Mouse (Mus musculus) limb, embryonic 14.5 days (tissue): ENCODE measurements around the gene Gm38655. TPM values are rescaled to one million over a fixed set of nuclear protein-coding genes. Genes with fewer than 3 reads are reported as not detected.

Experiments used
- ATAC-seq: fragments of 200-750 bp; cut with Nextera tagmentation; 2 replicates; pipeline ENCODE4 v1.8.0; 2017; ENCODE audit warnings: low read depth, moderate number of reproducible peaks, moderate TSS enrichment; ENCODE audit not compliant: low FRiP score
- DNase-seq: peaks from one replicate; pipeline ENCODE4 v3.0.0-alpha.2; 2015; ENCODE audit warnings: low spot score
- H3K27ac ChIP-seq: fragments of 300-500 bp; sonication (generic); replicated peaks from 2 replicates; pipeline ENCODE4 v1.5.1; 2014; ENCODE audit warnings: low read depth, mild to moderate bottlenecking, low read length, moderate library complexity, mixed read lengths
- H3K27me3 ChIP-seq: fragments of 300-500 bp; sonication (generic); 2 replicates; pipeline ENCODE4 v1.6.1; 2014; ENCODE audit warnings: low read length, mixed read lengths; ENCODE audit not compliant: control insufficient read depth, insufficient read depth
- H3K36me3 ChIP-seq: fragments of 300-500 bp; sonication (generic); 2 replicates; pipeline ENCODE4 v1.6.1; 2014; ENCODE audit warnings: mild to moderate bottlenecking, low read length, moderate library complexity, mixed read lengths; ENCODE audit not compliant: control insufficient read depth, insufficient read depth
- H3K4me1 ChIP-seq: fragments of 300-500 bp; sonication (generic); 2 replicates; pipeline ENCODE4 v1.6.1; 2014; ENCODE audit warnings: antibody characterized with exemption, low read length, mixed read lengths; ENCODE audit not compliant: control insufficient read depth, insufficient read depth
- H3K4me2 ChIP-seq: fragments of 300-500 bp; sonication (generic); replicated peaks from 2 replicates; pipeline ENCODE4 v1.6.1; 2014; ENCODE audit warnings: low read depth, mild to moderate bottlenecking, low read length, moderate library complexity; ENCODE audit not compliant: severe bottlenecking
- H3K4me3 ChIP-seq: fragments of 300-500 bp; sonication (generic); replicated peaks from 2 replicates; pipeline ENCODE4 v1.5.1; 2014; ENCODE audit warnings: low read length
- H3K9ac ChIP-seq: fragments of 300-500 bp; sonication (generic); 2 replicates; pipeline ENCODE4 v1.6.1; 2014; ENCODE audit warnings: mild to moderate bottlenecking, low read depth, low read length, moderate library complexity; ENCODE audit not compliant: severe bottlenecking
- H3K9me3 ChIP-seq: fragments of 300-500 bp; sonication (generic); 2 replicates; pipeline ENCODE4 v1.6.1; 2016; ENCODE audit warnings: low read length; ENCODE audit not compliant: control insufficient read depth
- POLR2A ChIP-seq: fragments of 200-500 bp; IDR thresholded peaks from 2 replicates; pipeline ENCODE4 v1.8.0; 2012; ENCODE audit warnings: inconsistent platforms, mild to moderate bottlenecking, moderate library complexity, borderline replicate concordance; ENCODE audit not compliant: insufficient read depth, insufficient read length; ENCODE audit errors: extremely low read depth
- WGBS: fragments of 180-500 bp; shearing (Covaris S2); extraction: QIAGEN DNeasy Blood & Tissue Kit; methylation state at CpG from one replicate; pipeline ENCODE4 v1.1.7; 2014; 5-methylcytosine and 5-hydroxymethylcytosine counted together
- polyA plus RNA-seq, 2 experiments: library from polyadenylated mRNA; depleted of rRNA in 1 of 2; stranded (reverse) in 1 of 2; unstranded in 1 of 2; fragments of >200 nt; fragmentation: Nextera tagmentation in 1 of 2; extraction: Ambion mirVana in 1 of 2; gene quantifications; 2 replicates each; pipeline versions ENCODE4 v1.2.1 to v1.2.3; 2012 to 2014

The Gm38655 gene
- polyA plus RNA-seq, 2 experiments, result not detected

DNA sequence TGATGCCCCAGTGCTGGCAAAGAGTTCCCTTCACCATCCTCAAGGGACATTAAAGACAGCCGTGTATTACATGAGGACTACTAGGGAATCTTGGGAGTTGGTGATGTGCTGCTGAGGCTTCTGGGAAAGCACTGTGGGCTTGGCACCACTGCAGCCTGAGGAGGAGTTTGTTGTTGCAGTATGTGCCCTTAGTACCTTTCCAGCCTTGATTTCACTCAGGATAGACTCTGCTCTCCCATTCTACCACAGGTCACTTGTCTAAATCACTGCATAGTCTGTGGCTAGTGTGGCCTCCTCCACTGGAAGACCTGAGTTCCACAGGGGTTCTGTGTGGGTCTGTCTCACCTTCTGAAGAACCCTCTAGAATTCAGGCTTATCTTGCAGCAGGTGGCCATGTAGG lies 45.5 kb upstream of the Gm38655 start:
- Histone ChIP-seq H3K27ac (no peak overlapping the region), H3K9me3 (no peaks in the 10 kb centered on the region), H3K36me3 (peaks cover 39% of the 10 kb centered on the region), H3K27me3 (no peaks in the 10 kb centered on the region), H3K4me1 (peaks cover 9% of the 10 kb centered on the region; the same call in 1 of the 2 replicates), H3K9ac (no peak overlapping the region), H3K4me2 (no peak overlapping the region), H3K4me3 (no peak overlapping the region)
- ATAC-seq (no peak), DNase-seq (no peak)
- WGBS, result 74% methylated on average over 1 of the region's 1 CpGs
- TF ChIP-seq POLR2A, result no peak

DNA sequence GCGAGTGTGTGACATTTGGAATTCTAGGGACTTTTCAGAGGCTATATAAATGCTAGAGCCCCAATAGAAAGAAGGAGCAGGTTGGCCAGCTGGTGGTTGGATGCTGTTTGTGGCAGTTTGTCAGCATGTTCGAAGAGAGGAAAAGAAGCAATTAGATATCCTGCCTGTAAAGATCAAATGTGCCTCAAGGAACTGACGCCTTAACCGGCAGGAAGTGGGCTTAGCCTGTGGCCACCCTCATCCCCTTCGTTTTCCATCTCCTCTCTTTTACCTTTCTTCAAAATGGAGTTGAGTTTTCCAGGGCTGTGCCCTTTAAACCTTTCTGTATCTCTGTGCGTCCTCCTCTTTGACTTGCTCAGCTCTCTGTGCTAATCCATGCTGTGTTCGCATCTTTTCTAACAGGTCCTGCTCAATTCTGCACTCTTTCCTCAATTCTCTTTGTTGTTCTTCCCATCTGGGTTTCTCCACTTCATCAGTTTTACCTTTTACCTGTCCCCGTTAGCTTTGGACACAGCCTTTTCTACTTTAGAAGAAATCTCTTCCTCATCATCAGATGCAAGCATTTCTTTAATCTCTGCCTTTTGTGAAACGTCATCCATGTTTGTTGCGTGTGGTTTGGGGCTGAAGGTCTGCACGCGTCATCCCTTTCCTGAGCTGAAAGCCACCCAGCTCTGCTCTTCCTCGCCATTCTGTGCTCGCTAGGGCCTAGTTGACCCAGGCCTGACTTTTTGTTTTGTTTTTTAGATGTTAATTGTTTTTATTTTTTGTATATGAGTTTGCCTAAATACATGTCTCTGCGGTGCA lies 44.4 kb upstream of the Gm38655 start:
- TF ChIP-seq POLR2A, result no peak
- peaks cover 9% of the 10 kb centered on the region; the same call in 1 of the 2 replicates for H3K4me1 ChIP-seq
- ATAC-seq (no peak), DNase-seq (no peak)
- 88% methylated on average over 15 of the region's 15 CpGs for WGBS
- H3K4me3 ChIP-seq, result no peak overlapping the region
- no peak overlapping the region for H3K27ac ChIP-seq
- H3K4me2 ChIP-seq, result no peak overlapping the region
- no peak overlapping the region for H3K9ac ChIP-seq
- peaks cover 47% of the 10 kb centered on the region for H3K36me3 ChIP-seq
- H3K9me3 ChIP-seq, result no peaks in the 10 kb centered on the region
- H3K27me3 ChIP-seq, result no peaks in the 10 kb centered on the region

DNA sequence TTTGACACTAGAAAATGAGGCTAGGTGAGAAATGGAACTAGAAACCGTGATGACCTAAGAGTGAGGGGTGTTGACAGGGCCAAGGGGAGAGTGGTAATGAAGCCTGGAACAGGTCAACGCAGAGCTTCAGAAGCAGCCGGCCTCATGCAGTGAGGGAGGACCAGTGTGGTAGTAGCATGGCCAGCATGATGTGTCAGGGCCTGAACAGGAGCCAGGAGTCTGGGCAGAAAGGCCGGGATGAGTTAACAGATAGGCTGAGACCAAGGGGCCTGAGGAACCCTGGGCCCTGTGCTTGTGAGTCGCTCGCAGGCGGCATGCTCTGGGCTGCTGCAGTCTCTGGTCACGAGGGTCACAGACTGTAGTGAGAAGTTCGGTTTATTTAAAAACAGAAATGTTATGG lies 43.7 kb upstream of the Gm38655 start:
- Histone ChIP-seq H3K27me3 (no peaks in the 10 kb centered on the region), H3K9me3 (no peaks in the 10 kb centered on the region), H3K36me3 (peaks cover 54% of the 10 kb centered on the region), H3K4me3 (no peak overlapping the region), H3K4me1 (peaks cover 9% of the 10 kb centered on the region; the same call in 1 of the 2 replicates), H3K27ac (no peak overlapping the region), H3K9ac (no peak overlapping the region), H3K4me2 (no peak overlapping the region)
- DNase-seq (no peak), ATAC-seq (no peak)
- TF ChIP-seq POLR2A, result no peak
- 87% methylated on average over 9 of the region's 9 CpGs for WGBS

DNA sequence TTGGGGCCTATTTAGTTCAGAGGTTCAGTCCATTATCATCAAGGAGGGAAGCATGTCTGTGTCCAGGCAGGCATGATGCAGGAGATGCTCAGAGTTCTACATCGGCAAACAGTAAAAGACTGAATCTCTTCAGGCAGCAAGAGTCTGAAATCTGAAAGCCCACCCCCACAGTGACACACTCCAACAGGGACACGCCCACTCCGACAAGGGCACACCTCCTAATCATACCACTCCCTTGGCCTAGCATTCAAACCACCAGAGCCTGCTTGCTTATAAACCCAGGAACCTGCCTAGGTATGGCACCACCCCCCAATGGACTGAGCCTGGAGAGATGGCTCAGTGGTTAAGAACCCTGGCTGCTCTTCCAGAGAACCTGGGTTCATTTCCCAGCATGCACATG lies 40.2 kb upstream of the Gm38655 start:
- no peaks in the 10 kb centered on the region for H3K27me3 ChIP-seq
- 95% methylated on average over 3 of the region's 3 CpGs for WGBS
- DNase-seq, result no peak
- no peaks in the 10 kb centered on the region for H3K9me3 ChIP-seq
- peaks cover 81% of the 10 kb centered on the region for H3K36me3 ChIP-seq
- no peak overlapping the region for H3K4me3 ChIP-seq
- no peak for ATAC-seq
- no peaks in the 10 kb centered on the region for H3K4me1 ChIP-seq
- no peak overlapping the region for H3K9ac ChIP-seq
- TF ChIP-seq POLR2A, result no peak
- H3K4me2 ChIP-seq, result no peak overlapping the region
- no peak overlapping the region for H3K27ac ChIP-seq

DNA sequence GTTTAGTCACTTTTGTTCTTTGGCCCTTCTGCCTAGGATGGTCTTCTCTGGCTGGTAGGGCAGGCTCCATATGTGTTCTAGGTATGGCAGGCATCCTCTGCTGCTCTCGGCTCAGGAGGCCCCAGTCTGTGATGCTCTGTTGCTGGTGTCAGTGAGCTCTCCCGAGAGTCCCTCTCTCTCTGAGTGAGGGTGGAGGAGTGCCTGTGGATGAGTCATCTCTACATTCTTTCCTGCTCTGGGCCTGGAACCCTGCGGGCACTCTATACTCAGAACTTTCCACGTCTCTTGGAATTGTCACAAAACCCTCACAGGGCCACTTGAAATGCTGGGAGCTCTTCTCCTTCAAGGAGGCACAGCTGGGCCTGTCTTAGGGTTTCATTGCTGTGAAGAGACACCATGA lies 36.4 kb upstream of the Gm38655 start:
- Histone ChIP-seq H3K27me3 (no peaks in the 10 kb centered on the region), H3K9ac (no peak overlapping the region), H3K4me3 (no peak overlapping the region), H3K9me3 (no peaks in the 10 kb centered on the region), H3K4me2 (no peak overlapping the region), H3K4me1 (no peaks in the 10 kb centered on the region), H3K27ac (no peak overlapping the region), H3K36me3 (peaks cover 90% of the 10 kb centered on the region)
- WGBS, result 82% methylated on average over 4 of the region's 4 CpGs
- ATAC-seq, result no peak
- no peak for DNase-seq
- TF ChIP-seq POLR2A, result no peak
